Mouse (Mus musculus) G1E (cell line): ENCODE results near the gene Heatr5a. TPM values are rescaled to one million over a fixed set of nuclear protein-coding genes. Genes with fewer than 3 reads are reported as not detected.
A peak's percentile ranks its signal among the peaks of the same experiment; 100 is the strongest.

Experiments used
- ATAC-seq: 2 replicates; pipeline ENCODE4 v1.8.0; 2016; ENCODE audit warnings: mild to moderate bottlenecking; ENCODE audit not compliant: insufficient number of reproducible peaks, poor library complexity, low FRiP score, severe bottlenecking; ENCODE audit errors: extremely low read depth
- DNase-seq: peaks from one replicate; pipeline ENCODE4 v3.0.0; 2012; ENCODE audit warnings: low spot score
- H3K27me3 ChIP-seq: 2 replicates; pipeline ENCODE4 v1.6.1; 2012; ENCODE audit warnings: mild to moderate bottlenecking, low read length, inconsistent platforms; ENCODE audit not compliant: insufficient read depth
- H3K36me3 ChIP-seq: replicated peaks from 2 replicates; pipeline ENCODE3; 2012; ENCODE audit warnings: mild to moderate bottlenecking, inconsistent platforms
- H3K4me1 ChIP-seq: 2 replicates; pipeline ENCODE4 v1.6.1; 2012; ENCODE audit warnings: low read depth, low read length, inconsistent platforms, mixed read lengths; ENCODE audit not compliant: insufficient read depth
- H3K4me3 ChIP-seq: 2 replicates; pipeline ENCODE4 v1.5.1; 2012; ENCODE audit warnings: low read depth, mild to moderate bottlenecking, inconsistent platforms, low read length, moderate library complexity, mixed read lengths
- H3K9me3 ChIP-seq: replicated peaks from 2 replicates; pipeline ENCODE4 v1.6.1; 2012; ENCODE audit warnings: inconsistent platforms
- CTCF ChIP-seq: IDR thresholded peaks from 2 replicates; pipeline ENCODE4 v1.5.1; 2012; ENCODE audit warnings: low read depth, low read length, inconsistent platforms, mixed read lengths
- GATA1 ChIP-seq: IDR thresholded peaks from 2 replicates; pipeline ENCODE4 v1.6.1; 2012; ENCODE audit warnings: borderline replicate concordance, low read length, inconsistent platforms, mixed read lengths
- GATA2 ChIP-seq: IDR thresholded peaks from 2 replicates; pipeline ENCODE4 v1.6.1; 2012; ENCODE audit warnings: low read depth, low read length, inconsistent platforms, borderline replicate concordance
- POLR2AphosphoS5 ChIP-seq: IDR thresholded peaks from 2 replicates; pipeline ENCODE4 v1.6.1; 2012; ENCODE audit warnings: low read depth, low read length, inconsistent platforms; ENCODE audit not compliant: insufficient replicate concordance
- TAL1 ChIP-seq: conservative IDR thresholded peaks from 2 replicates; pipeline ENCODE4 v1.6.1; 2012; ENCODE audit warnings: low read depth, low read length, inconsistent platforms, mixed read lengths
- polyA plus RNA-seq: library from polyadenylated mRNA; stranded (reverse); fragments of >175 nt; gene quantifications from 2 replicates; pipeline ENCODE4 v1.2.3, GENCODE M21; 2012
- total RNA-seq, 2 experiments: library from RNA; stranded (forward) in 1 of 2; stranded (reverse) in 1 of 2; fragments of 200-1000 nt in 1 of 2; fragments of >200 nt in 1 of 2; fragmentation: Nextera tagmentation in 1 of 2; gene quantifications; 2 replicates each; pipeline ENCODE4 v1.2.3; 2014 to 2017

Heatr5a gene
- total and polyA plus RNA-seq, 3 experiments = 15.1 to 146 (median 70.0) TPM

GRCm38 (mm10) chr12:51976531-51976930 lies 5.4 kb upstream of the Heatr5a start:
- Histone ChIP-seq H3K4me1 (peaks cover 4% of the 10 kb centered on the region), H3K9me3 (peaks cover 7% of the 10 kb centered on the region), H3K27me3 (0 out of 2 replicates have a peak, but pooled peaks cover 6% of the 10 kb centered on the region), H3K4me3 (no peak overlapping the region), H3K36me3 (no peaks in the 10 kb centered on the region)
- TF ChIP-seq GATA1 (no peak), GATA2 (no peak), TAL1 (no peak), CTCF (no peak), POLR2AphosphoS5 (no peak)
- ATAC-seq = no peak
- no peak for DNase-seq

- Histone ChIP-seq H3K36me3 (no peaks in the 10 kb centered on the region), H3K9me3 (peaks cover 7% of the 10 kb centered on the region), H3K4me3 (no peak overlapping the region), H3K27me3 (0 out of 2 replicates have a peak, but pooled peaks cover 2% of the 10 kb centered on the region), H3K4me1 (peaks cover 15% of the 10 kb centered on the region)
- TF ChIP-seq TAL1 (no peak), GATA1 (no peak), POLR2AphosphoS5 (no peak), GATA2 (no peak), CTCF (no peak)
- DNase-seq (no peak), ATAC-seq (no peak)
Observed at GRCm38 (mm10) chr12:51974381-51974780, 3.3 kb upstream of the Heatr5a start.

GRCm38 (mm10) chr12:51972269-51973065 lies 1.3 kb upstream of the Heatr5a start:
- no peak for ATAC-seq
- no peak for DNase-seq
- Histone ChIP-seq H3K4me1 (peaks cover 32% of the 10 kb centered on the region), H3K4me3 (no peak overlapping the region), H3K36me3 (peaks cover 8% of the 10 kb centered on the region), H3K27me3 (0 out of 2 replicates have a peak, but pooled peaks cover 2% of the 10 kb centered on the region), H3K9me3 (peaks cover 7% of the 10 kb centered on the region)
- TF ChIP-seq GATA1 (no peak), CTCF (no peak), POLR2AphosphoS5 (no peak), GATA2 (no peak), TAL1 (no peak)

- ATAC-seq = peak; percentile 43
- H3K27me3 ChIP-seq = no peaks in the 10 kb centered on the region
- H3K4me1 ChIP-seq = peaks cover 40% of the 10 kb centered on the region
- H3K9me3 ChIP-seq = peaks cover 7% of the 10 kb centered on the region
- H3K4me3 ChIP-seq = peak overlapping the region; percentile 99
- TF ChIP-seq POLR2AphosphoS5 (no peak), TAL1 (no peak), GATA1 (no peak), GATA2 (no peak), CTCF (no peak)
- peaks cover 21% of the 10 kb centered on the region for H3K36me3 ChIP-seq
- peak; percentile 64 for DNase-seq
Observed at GRCm38 (mm10) chr12:51970352-51971069, 610 bp downstream of the Heatr5a start.

GRCm38 (mm10) chr12:51969876-51970275 lies 1.2 kb downstream of the Heatr5a start:
- peaks cover 7% of the 10 kb centered on the region for H3K9me3 ChIP-seq
- TF ChIP-seq POLR2AphosphoS5 = no peak
- H3K36me3 ChIP-seq = peaks cover 26% of the 10 kb centered on the region
- ATAC-seq (peak; percentile 18), DNase-seq (no peak)
- H3K4me1 ChIP-seq = peaks cover 46% of the 10 kb centered on the region
- H3K4me3 ChIP-seq = peak overlapping the region; percentile 99
- H3K27me3 ChIP-seq = no peaks in the 10 kb centered on the region

- Histone ChIP-seq H3K4me1 (peaks cover 53% of the 10 kb centered on the region), H3K27me3 (no peaks in the 10 kb centered on the region), H3K4me3 (no peak overlapping the region), H3K9me3 (peaks cover 7% of the 10 kb centered on the region), H3K36me3 (peaks cover 32% of the 10 kb centered on the region)
- no peak for DNase-seq
- ATAC-seq = no peak
- no peak for TF ChIP-seq POLR2AphosphoS5
- no peak for TF ChIP-seq CTCF
- no peak for TF ChIP-seq GATA2
- TF ChIP-seq GATA1 = no peak
- TF ChIP-seq TAL1 = no peak
Observed at GRCm38 (mm10) chr12:51969092-51969491, 2.0 kb downstream of the Heatr5a start.
